Mouse (Mus musculus): ENCODE measurements around the gene Mrpl12.

Gene Mrpl12

GRCm38 (mm10) chr11:120484265-120484981 is at the start of gene Mrpl12:
Gene Mrpl12, plus strand, starts transcription at chr11:120484613.
- DNase-seq (ENCODE audit: low read depth) = peak; percentile 91

DNA sequence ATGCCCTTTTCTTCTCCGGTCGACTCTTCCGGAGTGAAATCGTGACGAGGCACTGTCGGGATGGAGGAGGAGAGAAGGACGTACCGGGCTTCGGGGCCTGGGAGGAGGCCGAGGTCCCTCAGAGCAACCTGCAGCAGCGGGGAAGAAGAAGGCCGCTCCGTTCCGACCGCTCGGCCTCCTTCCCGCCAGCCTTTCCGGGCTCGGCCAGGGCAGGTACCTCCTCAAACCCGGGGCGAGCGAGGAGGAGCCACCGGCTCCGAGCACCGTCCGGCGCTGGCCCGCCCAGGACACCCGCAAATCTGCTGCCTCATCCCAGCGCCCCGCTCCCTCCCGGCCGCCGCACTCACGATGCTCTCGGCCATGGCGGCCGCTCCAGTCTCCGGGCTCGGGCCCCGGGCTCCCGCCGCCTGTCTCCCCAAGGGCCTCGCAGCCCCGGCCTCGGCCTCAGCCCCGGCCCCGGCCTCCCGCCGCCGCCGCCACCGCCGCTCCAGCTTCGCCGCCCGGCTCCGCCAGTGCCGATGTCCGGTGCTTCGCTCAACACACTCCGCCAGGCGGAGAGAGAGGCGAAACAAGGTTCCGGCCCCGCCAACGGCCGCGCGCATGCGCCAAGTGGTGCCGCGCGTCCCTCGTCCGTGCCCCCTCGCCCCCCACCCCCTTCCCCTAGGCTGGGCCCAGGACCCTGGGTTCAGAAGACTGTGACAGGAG is 47.1 kb upstream of the Mrpl12 start, which contains the start of gene Nploc4:
Gene Nploc4, minus strand, starts transcription at position 557 of the 705 bp plus-strand sequence.
- DNase-seq (ENCODE audit: low read depth) = peak; percentile 73

DNA sequence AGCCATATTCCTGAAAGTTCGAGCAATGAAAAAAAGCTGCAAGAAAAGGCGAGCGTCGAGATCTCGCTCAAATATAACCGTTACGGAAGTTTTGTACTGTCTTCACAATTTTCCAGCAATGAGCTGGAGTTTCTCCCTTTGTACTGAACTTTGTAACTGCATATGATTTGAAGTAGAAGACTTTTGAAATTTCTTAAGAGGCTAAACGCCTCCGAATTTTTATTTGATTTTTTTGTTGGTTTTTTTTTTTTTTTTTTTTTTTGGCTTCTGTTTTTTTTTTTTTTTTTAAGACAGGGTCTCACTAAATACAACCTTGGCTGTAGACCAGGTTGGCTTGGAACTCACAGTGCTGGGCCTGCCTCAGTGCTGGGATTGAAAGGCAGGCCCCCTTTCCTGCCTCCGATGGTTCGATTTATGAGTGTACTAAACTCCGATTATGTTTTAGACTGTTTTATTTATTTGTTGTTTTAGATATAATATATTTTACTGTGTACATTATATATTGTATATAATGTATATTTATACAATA is 46.5 kb upstream of the Mrpl12 start:
- no peak for DNase-seq (ENCODE audit: low read depth)

DNA sequence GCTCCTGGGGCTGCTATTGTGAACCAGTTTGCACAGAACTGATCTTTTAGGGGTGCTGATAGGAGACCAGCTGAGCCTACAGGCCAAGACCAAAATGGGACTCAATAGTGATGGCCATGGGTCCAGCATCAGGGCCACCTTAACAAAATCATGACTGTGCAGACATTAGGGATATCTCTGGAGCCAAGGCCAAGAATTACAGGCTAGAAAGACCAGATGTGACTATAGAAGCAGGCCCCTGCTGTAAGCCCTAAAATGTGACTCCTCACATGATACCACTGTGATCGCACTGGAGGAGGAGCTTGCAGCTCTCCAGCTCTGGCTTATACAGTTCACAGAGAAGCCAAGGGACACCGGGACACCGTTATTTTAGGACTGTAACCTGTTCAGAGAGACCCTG is 42.1 kb upstream of the Mrpl12 start, which contains the start of gene Tspan10:
Gene Tspan10, plus strand, starts transcription at position 301 of the 400 bp plus-strand sequence.
- no peak for DNase-seq (ENCODE audit: low read depth)

DNA sequence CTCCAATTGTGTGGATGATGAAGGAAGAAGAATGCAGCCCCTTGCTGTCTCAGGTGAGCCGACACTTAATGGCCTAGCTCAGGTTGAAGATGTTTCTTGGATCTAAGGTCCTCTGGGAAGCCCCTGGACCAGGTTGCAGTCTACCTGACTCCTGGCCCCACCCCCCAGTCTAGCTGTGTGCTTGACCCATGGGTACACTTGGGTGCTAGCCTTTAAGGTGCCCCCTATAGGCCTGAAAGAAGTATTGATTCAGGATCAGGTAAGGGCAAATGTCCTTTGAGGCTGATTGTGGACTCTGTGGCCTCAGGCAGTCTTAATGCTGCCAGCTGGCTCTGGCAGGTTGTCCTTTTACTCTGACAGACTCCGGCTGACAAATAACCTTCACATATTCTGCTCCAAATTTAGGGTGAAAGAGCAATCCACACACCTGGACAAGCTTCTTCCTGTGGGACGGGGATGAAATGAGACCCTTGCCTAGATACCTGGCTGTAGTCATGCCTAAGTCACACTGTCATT is 41.6 kb upstream of the Mrpl12 start:
- no peak for DNase-seq (ENCODE audit: low read depth)

- DNase-seq (ENCODE audit: low read depth) = no peak
Measured at GRCm38 (mm10) chr11:120444106-120444505, 40.3 kb upstream of the Mrpl12 start.

- no peak for DNase-seq (ENCODE audit: low read depth)
Measured at GRCm38 (mm10) chr11:120445475-120445874, 38.9 kb upstream of the Mrpl12 start.

- no peak for DNase-seq (ENCODE audit: low read depth)
Measured at GRCm38 (mm10) chr11:120447179-120447578, 37.2 kb upstream of the Mrpl12 start.

GRCm38 (mm10) chr11:120452246-120452645 is 32.2 kb upstream of the Mrpl12 start:
- no peak for DNase-seq (ENCODE audit: low read depth)

GRCm38 (mm10) chr11:120453306-120453705 is 31.1 kb upstream of the Mrpl12 start, which contains the start of gene Pde6g:
Gene Pde6g, minus strand, starts transcription at chr11:120453500.
- no peak for DNase-seq (ENCODE audit: low read depth)

- no peak for DNase-seq (ENCODE audit: low read depth)
Measured at GRCm38 (mm10) chr11:120454965-120455364, 29.4 kb upstream of the Mrpl12 start.

GRCm38 (mm10) chr11:120455413-120455812 is 29.0 kb upstream of the Mrpl12 start:
- no peak for DNase-seq (ENCODE audit: low read depth)

DNA sequence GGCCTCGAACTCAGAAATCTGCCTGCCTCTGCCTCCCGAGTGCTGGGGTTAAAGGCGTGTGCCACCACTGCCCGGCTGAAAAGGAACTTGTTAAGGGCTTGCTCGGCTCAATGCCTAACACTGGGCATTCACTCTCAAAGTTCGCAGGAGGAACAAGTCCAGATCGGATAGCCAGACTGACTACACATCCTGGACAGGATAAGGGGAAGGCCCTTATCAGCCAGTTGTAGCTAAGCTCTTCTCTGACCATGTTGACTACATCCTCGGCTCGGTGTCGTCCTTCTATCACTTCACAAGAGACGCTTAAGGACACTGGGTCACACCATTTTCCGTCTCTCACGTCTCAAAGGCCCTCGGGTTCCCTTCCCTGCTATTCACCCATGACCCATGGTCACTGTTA is 27.0 kb upstream of the Mrpl12 start:
- no peak for DNase-seq (ENCODE audit: low read depth)

GRCm38 (mm10) chr11:120457772-120458751 is 26.4 kb upstream of the Mrpl12 start, which contains the start of the genes Oxld1 and Ccdc137:
Gene Oxld1, minus strand, starts transcription at chr11:120458068.
Gene Ccdc137, plus strand, starts transcription at chr11:120458115.
- peak; percentile 71 for DNase-seq (ENCODE audit: low read depth)

GRCm38 (mm10) chr11:120458847-120459597 is 25.4 kb upstream of the Mrpl12 start:
- DNase-seq (ENCODE audit: low read depth) = no peak

DNA sequence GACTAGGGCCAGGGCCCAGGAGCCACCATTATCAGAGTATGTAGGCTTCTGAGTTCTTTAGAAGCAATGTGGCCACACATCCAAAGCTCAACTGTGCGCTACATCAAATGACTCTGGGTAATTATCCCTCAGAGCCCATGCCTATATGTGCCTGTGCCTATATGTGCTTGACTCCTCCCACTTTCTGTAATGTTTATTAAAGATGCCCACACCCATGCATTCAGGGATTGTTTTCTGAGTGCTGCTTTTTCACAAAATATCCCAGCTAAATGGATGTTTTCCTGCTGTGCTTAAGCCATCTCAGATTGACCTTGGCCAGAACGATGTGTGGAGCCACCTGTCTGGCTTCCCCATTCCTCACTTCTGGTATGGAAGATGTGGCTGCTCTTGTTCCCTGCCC is 20.9 kb upstream of the Mrpl12 start:
- DNase-seq (ENCODE audit: low read depth) = no peak

GRCm38 (mm10) chr11:120464365-120464764 is 20.0 kb upstream of the Mrpl12 start:
- no peak for DNase-seq (ENCODE audit: low read depth)

- DNase-seq (ENCODE audit: low read depth) = no peak
Measured at GRCm38 (mm10) chr11:120465521-120465920, 18.9 kb upstream of the Mrpl12 start.

DNA sequence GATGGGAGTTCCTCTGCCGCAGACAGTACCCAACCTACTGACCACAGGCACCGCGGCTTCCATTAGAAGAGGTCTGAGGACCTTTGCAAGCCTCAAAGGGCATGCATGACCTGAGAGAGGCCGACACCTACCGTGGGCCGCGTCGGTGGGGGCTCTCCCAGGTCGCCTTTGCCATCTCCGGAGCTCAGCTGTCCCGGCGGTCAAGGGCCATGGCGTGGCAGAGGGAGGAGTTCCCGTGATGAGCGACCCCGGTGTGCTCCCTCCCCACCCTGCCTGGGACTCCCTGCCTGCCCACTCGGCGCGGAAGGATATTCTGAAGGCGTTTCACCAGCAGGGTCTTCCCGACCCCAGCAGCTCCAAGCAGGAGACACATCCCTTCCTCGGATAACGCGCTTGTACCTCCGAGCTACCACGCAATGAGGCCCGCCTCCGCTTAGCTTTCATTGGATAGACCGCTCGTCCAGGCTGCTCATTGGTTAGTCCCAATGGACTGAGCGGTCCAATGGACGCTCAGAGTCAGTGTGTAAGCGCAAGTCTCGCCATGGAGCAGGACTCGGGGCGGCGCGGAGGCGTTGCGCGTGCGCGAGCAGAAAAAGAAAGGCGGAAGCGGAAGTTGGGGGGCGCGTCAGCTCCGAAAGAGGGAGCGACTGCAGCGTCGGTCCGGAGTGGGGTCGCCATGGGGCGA is 17.2 kb upstream of the Mrpl12 start, which contains the start of gene Arl16:
Gene Arl16, minus strand, starts transcription at position 557 of the 685 bp plus-strand sequence.
- DNase-seq (ENCODE audit: low read depth) = peak; percentile 97

DNA sequence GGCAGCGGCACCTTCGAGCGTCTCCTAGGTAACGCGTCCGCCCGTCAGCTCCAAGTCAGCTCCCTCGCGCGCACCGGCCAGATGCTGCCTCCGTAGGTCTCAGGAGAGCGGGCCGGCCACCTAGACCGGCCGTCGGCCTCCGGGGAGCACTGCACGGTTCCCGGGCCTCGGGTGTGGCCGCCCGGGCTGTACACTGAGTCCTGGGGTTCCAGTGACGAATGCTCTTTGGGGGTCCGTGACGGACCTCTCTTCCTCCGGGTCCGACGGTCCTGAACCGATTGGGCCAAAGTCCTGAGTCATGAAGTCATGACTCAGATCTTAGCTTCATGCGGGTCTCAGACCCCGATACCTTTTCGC is 16.7 kb upstream of the Mrpl12 start:
- no peak for DNase-seq (ENCODE audit: low read depth)
